Mouse (Mus musculus) bone marrow macrophage, adult 2 months (primary cell): ENCODE measurements around the gene Zbtb48. TPM values are rescaled to one million over a fixed set of nuclear protein-coding genes. Genes with fewer than 3 reads are reported as not detected.

Experiments
- H3K27ac ChIP-seq: 2 replicates; pipeline ENCODE4 v1.5.1; 2012; ENCODE audit warnings: low read depth, low read length; ENCODE audit not compliant: insufficient read depth
- H3K4me1 ChIP-seq: 2 replicates; pipeline ENCODE4 v1.6.1; 2012; ENCODE audit warnings: low read length; ENCODE audit not compliant: control insufficient read depth, insufficient read depth
- H3K4me3 ChIP-seq: 2 replicates; pipeline ENCODE4 v1.5.1; 2012; ENCODE audit warnings: mild to moderate bottlenecking, low read length, moderate library complexity; ENCODE audit not compliant: insufficient read depth
- CTCF ChIP-seq: IDR thresholded peaks from 2 replicates; pipeline ENCODE4 v1.5.1; 2012; ENCODE audit warnings: low read depth, mild to moderate bottlenecking, low read length, moderate library complexity
- POLR2A ChIP-seq: IDR thresholded peaks from 2 replicates; pipeline ENCODE4 v1.6.1; 2012; ENCODE audit warnings: mild to moderate bottlenecking, low read depth, low read length, borderline replicate concordance
- polyA plus RNA-seq: library from polyadenylated mRNA; stranded (reverse); fragments of >200 nt; gene quantifications from 2 replicates; pipeline ENCODE4 v1.2.4, GENCODE M21; 2012; ENCODE audit not compliant: missing spikeins, insufficient read depth, insufficient read length

Zbtb48 gene
- polyA plus RNA-seq, 1 experiment = 7.5 TPM

- Histone ChIP-seq H3K4me3 (no peak overlapping the region), H3K27ac (no peak overlapping the region), H3K4me1 (peaks cover 12% of the 10 kb centered on the region)
- TF ChIP-seq POLR2A (no peak), CTCF (no peak)
Measured at GRCm38 (mm10) chr4:152012109-152012508, 15.4 kb downstream of the Zbtb48 start.

GRCm38 (mm10) chr4:152011171-152011760 lies 16.2 kb downstream of the Zbtb48 start:
- no peak for TF ChIP-seq CTCF
- TF ChIP-seq POLR2A = no peak
- peak overlapping the region; percentile 83 for H3K4me3 ChIP-seq
- 0 out of 2 replicates have a peak overlapping the region, but pooled peaks have one; percentile 19 for H3K27ac ChIP-seq
- H3K4me1 ChIP-seq = peaks cover 12% of the 10 kb centered on the region

GRCm38 (mm10) chr4:152010707-152011134 lies 16.8 kb downstream of the Zbtb48 start:
- Histone ChIP-seq H3K4me3 (peak overlapping the region; percentile 83), H3K4me1 (peaks cover 12% of the 10 kb centered on the region), H3K27ac (peak overlapping the region; percentile 19)
- TF ChIP-seq POLR2A (no peak), CTCF (no peak)

GRCm38 (mm10) chr4:152010091-152010706 lies 17.3 kb downstream of the Zbtb48 start:
- no peak for TF ChIP-seq CTCF
- no peak for TF ChIP-seq POLR2A
- peaks cover 12% of the 10 kb centered on the region for H3K4me1 ChIP-seq
- peak overlapping the region; percentile 83 for H3K4me3 ChIP-seq
- peak overlapping the region; percentile 72 for H3K27ac ChIP-seq

GRCm38 (mm10) chr4:152009076-152010051 lies 18.1 kb downstream of the Zbtb48 start:
- Histone ChIP-seq H3K27ac (peak overlapping the region; percentile 72), H3K4me1 (peaks cover 12% of the 10 kb centered on the region), H3K4me3 (peak overlapping the region; percentile 83)
- TF ChIP-seq CTCF (no peak), POLR2A (no peak)

GRCm38 (mm10) chr4:152008622-152009075 lies 18.8 kb downstream of the Zbtb48 start, which contains the start of gene Klhl21:
TSS of gene Klhl21 (plus strand) at chr4:152008803.
- peaks cover 12% of the 10 kb centered on the region for H3K4me1 ChIP-seq

GRCm38 (mm10) chr4:152008148-152008500 lies 19.3 kb downstream of the Zbtb48 start:
- Histone ChIP-seq H3K27ac (no peak overlapping the region), H3K4me3 (peak overlapping the region; percentile 83), H3K4me1 (peaks cover 9% of the 10 kb centered on the region)
- TF ChIP-seq POLR2A = no peak
- no peak for TF ChIP-seq CTCF

More at GRCm38 (mm10) chr4:152008622-152009075, 18.8 kb downstream of the Zbtb48 start, which contains the start of gene Klhl21:
- Histone ChIP-seq H3K27ac (peak within 1 kb of the TSS; percentile 72), H3K4me3 (peak within 1 kb of the TSS; percentile 83)
- peak; percentile 72; the same call in 1 of the 2 replicates for TF ChIP-seq POLR2A
- TF ChIP-seq CTCF = no peak

GRCm38 (mm10) chr4:152007481-152008147 lies 19.9 kb downstream of the Zbtb48 start:
- no peak for TF ChIP-seq POLR2A
- no peak for TF ChIP-seq CTCF
- H3K4me3 ChIP-seq = peak overlapping the region; percentile 83
- no peak overlapping the region for H3K27ac ChIP-seq
- H3K4me1 ChIP-seq = peaks cover 6% of the 10 kb centered on the region

GRCm38 (mm10) chr4:152006812-152007211 lies 20.7 kb downstream of the Zbtb48 start:
- H3K27ac ChIP-seq = no peak overlapping the region
- H3K4me3 ChIP-seq = no peak overlapping the region
- H3K4me1 ChIP-seq = peaks cover 5% of the 10 kb centered on the region
- no peak for TF ChIP-seq POLR2A
- no peak for TF ChIP-seq CTCF
